ENCODE assay signal across 7 mouse cellular contexts in genomic region chr15:80083740-80084139, GRCm38 (mm10). TPM values are rescaled to one million over a fixed set of nuclear protein-coding genes. Genes with fewer than 3 reads are reported as not detected.
DNase-seq lines count a peak whose midpoint lies in the region; ATAC-seq and TF ChIP-seq lines count a peak whose summit lies in the region.

No protein-coding gene starts in this region.

- peak overlapping the region; percentile 73 for H3K4me2 ChIP-seq in forebrain, embryonic 12.5 days
- H3K4me2 ChIP-seq in liver, embryonic 11.5 days = peak overlapping the region; percentile 85
- H3K4me2 ChIP-seq in stomach, embryonic 16.5 days (ENCODE audit: low read depth, low read length) = peak overlapping the region; percentile 73

- H3K27ac ChIP-seq in spleen, adult 2 months (ENCODE audit: insufficient read depth, low read length) = peak overlapping the region; percentile 86
- peak overlapping the region; percentile 93 for H3K27ac ChIP-seq in forebrain, embryonic 12.5 days
- peak overlapping the region; percentile 90 for H3K27ac ChIP-seq in liver, embryonic 11.5 days (ENCODE audit: low read depth, low read length)
- H3K27ac ChIP-seq in stomach, embryonic 16.5 days (ENCODE audit: low read length) = peak overlapping the region; percentile 93

- H3K4me1 ChIP-seq in spleen, adult 2 months (ENCODE audit: control insufficient read depth, insufficient read depth, insufficient read length) = peaks cover 3% of the 10 kb centered on the region; the same call in 1 of the 2 replicates
- H3K4me1 ChIP-seq in forebrain, embryonic 12.5 days = peaks cover 31% of the 10 kb centered on the region
- H3K4me1 ChIP-seq in liver, embryonic 11.5 days (replicated peaks; ENCODE audit: control insufficient read depth, insufficient read depth, low read length) = peaks cover 28% of the 10 kb centered on the region
- H3K4me1 ChIP-seq in stomach, embryonic 16.5 days (ENCODE audit: control insufficient read depth, insufficient read depth, low read length) = peaks cover 23% of the 10 kb centered on the region

- H3K4me3 ChIP-seq in spleen, adult 2 months (ENCODE audit: extremely low read depth, insufficient read depth, insufficient read length) = peak overlapping the region; percentile 61
- peak overlapping the region; percentile 68 for H3K4me3 ChIP-seq in forebrain, embryonic 12.5 days (replicated peaks)
- H3K4me3 ChIP-seq in liver, embryonic 11.5 days (ENCODE audit: low read depth, low read length) = peak overlapping the region; percentile 85
- peak overlapping the region; percentile 78 for H3K4me3 ChIP-seq in stomach, embryonic 16.5 days (replicated peaks; ENCODE audit: low read length)

- H3K36me3 ChIP-seq in spleen, adult 2 months (ENCODE audit: control insufficient read depth, insufficient read depth, low read length) = peaks cover 26% of the 10 kb centered on the region
- H3K36me3 ChIP-seq in forebrain, embryonic 12.5 days (replicated peaks) = peaks cover 35% of the 10 kb centered on the region
- peaks cover 36% of the 10 kb centered on the region for H3K36me3 ChIP-seq in liver, embryonic 11.5 days (ENCODE audit: control insufficient read depth, insufficient read depth, low read length)
- peaks cover 19% of the 10 kb centered on the region for H3K36me3 ChIP-seq in stomach, embryonic 16.5 days (ENCODE audit: control insufficient read depth, insufficient read depth, low read length)

- peak overlapping the region; percentile 56 for H3K9ac ChIP-seq in forebrain, embryonic 12.5 days
- peak overlapping the region; percentile 79 for H3K9ac ChIP-seq in liver, embryonic 11.5 days (ENCODE audit: low read depth, low read length)
- peak overlapping the region; percentile 61 for H3K9ac ChIP-seq in stomach, embryonic 16.5 days (ENCODE audit: low read length)

- peak; percentile 17 for ATAC-seq in forebrain, embryonic 12.5 days (ENCODE audit: low FRiP score)
- 0 out of 2 replicates have a peak, but pooled peaks have one; percentile 0 for ATAC-seq in liver, embryonic 11.5 days (replicated peaks; ENCODE audit: low FRiP score)
- ATAC-seq in stomach, embryonic 16.5 days (ENCODE audit: insufficient read depth, low FRiP score) = peak; percentile 6; the same call in 1 of the 2 replicates

- no peak for TF ChIP-seq CTCF in spleen, adult 2 months (IDR thresholded peaks at IDR 0.05; ENCODE audit: extremely low read depth, insufficient read depth, insufficient read length, insufficient replicate concordance)

- 3% methylated on average over 12 of the region's 12 CpGs for WGBS in spleen, adult 2 months
- WGBS in forebrain, embryonic 12.5 days = 2% methylated on average over 12 of the region's 12 CpGs
- 2% methylated on average over 12 of the region's 12 CpGs for WGBS in liver, embryonic 11.5 days
- WGBS in stomach, embryonic 16.5 days = 1% methylated on average over 12 of the region's 12 CpGs

- no peak for TF ChIP-seq POLR2A in spleen, adult 2 months (IDR thresholded peaks at IDR 0.05; ENCODE audit: low read depth, low read length)

- DNase-seq in spleen, adult 2 months (ENCODE audit: low read depth in 1 of 2, low spot score in 2 of 2) = no peak
- DNase-seq in spleen, postnatal 10 days (ENCODE audit: low spot score in 2 of 2) = no peak
- no peak for DNase-seq in liver, embryonic 11.5 days (ENCODE audit: low spot score)
- DNase-seq in layer of hippocampus, adult 9-11 months = no peak
- DNase-seq in adrenal gland, adult 18-20 months (ENCODE audit: low spot score in 2 of 2) = no peak

- no peaks in the 10 kb centered on the region for H3K27me3 ChIP-seq in spleen, adult 2 months (ENCODE audit: control insufficient read depth, insufficient read depth, low read length)
- no peaks in the 10 kb centered on the region for H3K27me3 ChIP-seq in forebrain, embryonic 12.5 days
- H3K27me3 ChIP-seq in liver, embryonic 11.5 days (replicated peaks; ENCODE audit: control insufficient read depth, insufficient read depth, low read length) = no peaks in the 10 kb centered on the region
- no peaks in the 10 kb centered on the region for H3K27me3 ChIP-seq in stomach, embryonic 16.5 days (ENCODE audit: control insufficient read depth, insufficient read depth, low read length)

- no peaks in the 10 kb centered on the region for H3K9me3 ChIP-seq in forebrain, embryonic 12.5 days
- H3K9me3 ChIP-seq in liver, embryonic 11.5 days (ENCODE audit: control insufficient read depth, low read length) = peaks cover 4% of the 10 kb centered on the region
- H3K9me3 ChIP-seq in stomach, embryonic 16.5 days (replicated peaks; ENCODE audit: control insufficient read depth, low read length) = no peaks in the 10 kb centered on the region

RNA-seq across cellular contexts. Expression of gene Syngr1, which starts 7.4 kb away (rescaled TPM):
- 9.9 and 13.5 TPM in 2 replicates for polyA plus RNA-seq in spleen, adult 2 months (2012; rRNA removed)
- polyA plus RNA-seq in forebrain, embryonic 12.5 days (2016; fragmentation: Nextera tagmentation; extraction: Ambion mirVana) = 12.1 and 13.9 TPM in 2 replicates
- polyA plus RNA-seq in liver, embryonic 11.5 days (2014; fragmentation: Nextera tagmentation; extraction: Ambion mirVana) = 32.2 and 38.6 TPM in 2 replicates
- polyA plus RNA-seq in stomach, embryonic 16.5 days (2015; fragmentation: Nextera tagmentation; extraction: Ambion mirVana) = 43.1 and 55.2 TPM in 2 replicates
- total RNA-seq in adrenal gland, adult 18-20 months (2021) = 10 to 100 TPM; 25.7 to 59.9 TPM

RNA-seq across cellular contexts. Expression of gene Rpl3, which starts 7.9 kb away (rescaled TPM):
- polyA plus RNA-seq in spleen, adult 2 months (2012; rRNA removed) = 550 and 833 TPM in 2 replicates
- 659 and 694 TPM in 2 replicates for polyA plus RNA-seq in forebrain, embryonic 12.5 days (2016; fragmentation: Nextera tagmentation; extraction: Ambion mirVana)
- polyA plus RNA-seq in liver, embryonic 11.5 days (2014; fragmentation: Nextera tagmentation; extraction: Ambion mirVana) = 1,449 and 1,469 TPM in 2 replicates
- 835 and 1,068 TPM in 2 replicates for polyA plus RNA-seq in stomach, embryonic 16.5 days (2015; fragmentation: Nextera tagmentation; extraction: Ambion mirVana)
- 100 to 1,000 TPM; 584 to 618 TPM for total RNA-seq in adrenal gland, adult 18-20 months (2021)

RNA-seq across cellular contexts. Expression of gene Tab1, which starts 49.2 kb away (rescaled TPM):
- 16.1 and 21.4 TPM in 2 replicates for polyA plus RNA-seq in spleen, adult 2 months (2012; rRNA removed)
- polyA plus RNA-seq in forebrain, embryonic 12.5 days (2016; fragmentation: Nextera tagmentation; extraction: Ambion mirVana) = 40.5 and 44.0 TPM in 2 replicates
- polyA plus RNA-seq in liver, embryonic 11.5 days (2014; fragmentation: Nextera tagmentation; extraction: Ambion mirVana) = 25.9 and 28.7 TPM in 2 replicates
- polyA plus RNA-seq in stomach, embryonic 16.5 days (2015; fragmentation: Nextera tagmentation; extraction: Ambion mirVana) = 29.3 and 35.6 TPM in 2 replicates
- total RNA-seq in adrenal gland, adult 18-20 months (2021) = 1 to 10 TPM; 9.3 to 9.4 TPM
